Mouse (Mus musculus) E14TG2a.4 (cell line): Measurements from ENCODE around the gene Acoxl.

Experiments used
- CTCF ChIP-seq: conservative IDR thresholded peaks from 2 replicates; pipeline ENCODE4 v1.5.1; 2014; ENCODE audit warnings: low read length
- NANOG ChIP-seq: IDR thresholded peaks from 2 replicates; pipeline ENCODE4 v1.6.1; 2014; ENCODE audit warnings: borderline replicate concordance, low read length, mixed read lengths

DNA sequence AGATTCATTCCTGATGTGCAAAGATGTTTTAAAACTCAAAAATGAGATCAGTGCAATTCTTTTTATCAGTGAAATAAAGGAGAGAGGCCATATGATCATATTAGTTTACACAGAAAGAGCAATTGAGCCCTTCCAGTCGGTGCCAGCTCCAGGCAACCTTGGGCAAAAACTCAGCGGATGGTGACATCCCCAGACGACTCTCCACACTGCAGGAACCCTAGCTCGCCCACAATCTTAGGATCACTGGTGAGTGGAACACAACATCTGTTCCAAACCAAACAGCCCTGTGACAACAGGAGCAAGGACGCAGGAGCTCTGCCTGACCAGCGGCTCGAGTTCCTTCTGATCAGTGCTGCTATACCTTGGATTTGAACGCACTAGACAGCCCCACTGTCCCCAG lies 176.9 kb downstream of the Acoxl start:
- TF ChIP-seq CTCF (no peak), NANOG (no peak)
